Mouse (Mus musculus): ENCODE results near the gene Ctsf.
"Not testable (repeated sequence)": the region's sequence is repeated elsewhere in the genome, so short reads cannot be mapped to it uniquely, and the experiment has no call there.

Gene Ctsf

GRCm38 (mm10) chr19:4850281-4850680, 4.6 kb upstream of the Ctsf start:
- DNase-seq, result no peak

GRCm38 (mm10) chr19:4855470-4855820, 515 bp downstream of the Ctsf start:
- DNase-seq, result no peak

DNA sequence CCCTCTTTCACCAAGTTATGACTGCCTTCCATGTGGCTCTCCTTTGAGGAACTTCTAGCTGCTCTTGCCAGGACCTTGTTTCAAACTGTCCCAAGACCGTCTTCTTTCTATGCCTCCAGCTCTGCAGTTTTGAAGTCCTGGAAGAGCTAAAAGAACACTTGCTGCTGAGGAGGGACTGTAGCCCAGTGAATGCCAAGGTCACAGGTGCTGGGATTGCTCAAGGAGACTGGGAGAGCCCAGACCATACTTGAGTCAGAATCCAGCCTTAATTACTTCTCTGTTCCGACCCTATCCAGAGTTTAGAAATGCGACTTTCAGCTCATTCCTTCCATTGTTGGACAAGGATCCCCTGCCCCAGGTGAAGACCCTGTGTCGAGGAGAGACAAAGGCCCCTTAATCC, 1.0 kb downstream of the Ctsf start:
- DNase-seq, result no peak

- DNase-seq, result no peak
Measured at GRCm38 (mm10) chr19:4859081-4859480, 4.2 kb downstream of the Ctsf start.

- no peak for DNase-seq
Measured at GRCm38 (mm10) chr19:4863048-4863447, 8.1 kb downstream of the Ctsf start.

DNA sequence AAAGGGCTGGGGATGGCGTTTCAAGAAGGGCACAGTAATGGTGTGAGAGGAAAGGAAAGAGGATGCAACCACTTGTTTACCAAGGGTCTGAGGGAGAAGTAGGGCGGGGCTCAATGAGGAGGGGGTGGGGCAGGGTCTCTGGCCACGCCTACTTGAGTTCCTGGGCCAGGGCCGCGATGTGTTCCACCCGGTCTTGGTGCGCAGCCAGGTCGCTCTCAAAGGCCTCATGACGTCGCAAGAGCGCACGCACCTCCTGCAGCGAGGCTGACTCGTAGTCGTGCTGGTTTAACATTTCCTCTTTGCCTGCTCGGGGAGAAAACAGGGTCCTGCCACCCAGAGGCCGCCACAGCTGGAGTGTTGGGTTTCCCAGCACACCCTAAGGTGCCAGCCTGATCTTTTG, 10.2 kb downstream of the Ctsf start:
- DNase-seq, result peak; percentile 58

DNA sequence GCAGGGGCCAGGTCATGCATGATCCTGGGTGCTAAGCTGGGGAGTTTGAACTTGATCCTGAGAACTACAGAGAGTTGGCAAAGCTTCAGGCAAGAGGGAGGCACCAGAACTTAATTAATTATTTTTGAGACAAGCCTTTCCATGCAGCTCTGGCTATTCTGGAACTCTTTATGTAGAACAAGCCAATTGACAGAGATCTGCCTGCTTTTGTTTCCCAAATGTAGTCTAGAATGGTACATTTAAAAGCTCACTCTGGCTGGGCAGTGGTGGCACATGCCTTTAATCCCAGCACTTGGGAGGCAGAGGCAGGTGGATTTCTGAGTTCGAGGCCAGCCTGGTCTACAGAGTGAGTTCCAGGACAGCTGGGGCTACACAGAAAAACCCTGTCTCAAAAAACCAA, 19.7 kb downstream of the Ctsf start:
- not testable (repeated sequence) for DNase-seq

GRCm38 (mm10) chr19:4876241-4876640, 21.3 kb downstream of the Ctsf start:
- DNase-seq, result no peak

DNA sequence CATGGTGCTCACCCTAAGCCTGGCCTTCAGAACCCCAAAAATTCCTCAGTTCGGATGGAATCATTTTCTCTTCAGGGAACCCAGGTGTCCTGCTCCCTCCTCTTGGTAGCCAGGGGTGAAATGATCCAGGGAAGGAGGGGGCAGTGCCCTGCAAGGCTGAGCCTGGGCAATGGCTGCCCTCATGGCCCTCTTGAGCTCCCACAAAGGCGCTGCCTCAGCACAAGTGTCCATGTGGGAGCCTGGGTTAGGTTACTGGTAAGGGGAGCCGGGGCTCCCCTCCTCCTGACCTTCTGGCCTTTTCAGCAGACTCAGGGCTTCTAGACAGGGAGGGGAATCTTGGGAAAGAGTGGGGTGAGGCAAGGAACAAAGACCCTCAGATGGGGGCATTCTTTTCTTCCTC, 21.8 kb downstream of the Ctsf start:
- no peak for DNase-seq

- peak; percentile 28 for DNase-seq
Measured at GRCm38 (mm10) chr19:4877785-4878184, 22.9 kb downstream of the Ctsf start, which contains the start of gene Actn3. Actn3 (minus strand) TSS chr19:4877909.

DNA sequence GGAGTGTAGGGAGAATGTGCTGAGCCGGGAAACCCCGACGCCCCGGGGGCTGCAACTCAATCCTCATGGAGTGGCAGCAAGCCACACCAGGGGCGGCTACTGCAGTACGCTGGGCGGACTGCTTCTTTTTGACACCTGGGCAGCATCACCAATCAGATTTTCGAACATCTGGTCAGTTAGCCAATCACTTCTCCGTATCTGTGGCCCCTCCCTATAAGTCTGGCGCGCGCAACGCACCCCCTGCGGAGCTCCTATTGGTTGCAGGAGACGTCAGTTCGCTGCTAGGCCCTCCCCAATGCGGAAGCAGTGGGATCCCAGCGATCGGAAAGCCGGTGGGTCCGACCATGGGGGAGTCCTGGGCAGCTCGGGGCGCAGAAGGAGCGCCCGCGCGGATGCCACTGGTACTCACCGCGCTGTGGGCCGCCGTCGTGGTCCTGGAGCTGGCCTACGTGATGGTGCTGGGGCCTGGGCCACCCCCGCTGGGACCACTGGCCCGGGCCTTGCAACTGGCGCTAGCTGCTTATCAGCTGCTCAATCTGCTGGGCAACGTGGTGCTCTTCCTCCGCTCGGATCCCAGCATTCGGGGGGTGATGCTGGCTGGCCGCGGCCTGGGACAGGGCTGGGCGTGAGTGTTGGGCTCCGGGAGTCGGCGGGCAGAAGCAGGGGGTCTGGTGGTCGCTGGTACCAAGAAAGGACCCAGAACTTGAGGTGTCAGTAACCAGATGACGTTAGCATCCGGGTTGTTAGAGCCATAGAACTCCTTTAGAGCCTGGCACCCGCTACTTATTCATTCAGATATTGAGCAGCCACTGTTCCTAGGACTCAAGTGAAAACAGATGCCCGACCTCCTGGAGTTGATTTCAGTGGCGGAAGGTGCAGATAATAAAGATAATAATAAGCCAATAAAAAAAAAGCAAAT, 23.7 kb downstream of the Ctsf start, which contains the start of gene Zdhhc24:
Gene Zdhhc24 (plus strand): TSS at position 264 of the 919 bp plus-strand sequence.
- DNase-seq, result peak; percentile 95

- no peak for DNase-seq
Measured at GRCm38 (mm10) chr19:4879324-4879703, 24.4 kb downstream of the Ctsf start.

DNA sequence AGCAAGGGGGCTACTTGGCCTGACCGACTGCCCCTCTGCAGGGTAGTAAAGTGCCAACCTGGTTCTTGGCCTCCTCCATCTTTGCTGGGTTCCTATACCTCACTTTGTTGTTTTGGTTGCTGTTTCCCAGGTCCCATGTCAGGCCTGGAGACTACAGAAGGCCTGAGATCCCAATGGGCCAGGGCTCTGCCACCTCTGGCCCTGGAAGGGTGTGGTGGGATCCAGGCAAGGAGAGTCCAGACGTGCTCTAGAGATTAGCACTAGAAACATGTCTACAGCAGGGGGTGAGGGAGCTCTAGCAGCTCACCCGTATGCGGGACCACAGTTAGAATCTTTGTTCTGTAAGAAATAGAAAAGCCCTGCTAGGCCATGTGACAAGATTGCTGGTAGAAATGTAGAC, 29.0 kb downstream of the Ctsf start:
- no peak for DNase-seq

DNA sequence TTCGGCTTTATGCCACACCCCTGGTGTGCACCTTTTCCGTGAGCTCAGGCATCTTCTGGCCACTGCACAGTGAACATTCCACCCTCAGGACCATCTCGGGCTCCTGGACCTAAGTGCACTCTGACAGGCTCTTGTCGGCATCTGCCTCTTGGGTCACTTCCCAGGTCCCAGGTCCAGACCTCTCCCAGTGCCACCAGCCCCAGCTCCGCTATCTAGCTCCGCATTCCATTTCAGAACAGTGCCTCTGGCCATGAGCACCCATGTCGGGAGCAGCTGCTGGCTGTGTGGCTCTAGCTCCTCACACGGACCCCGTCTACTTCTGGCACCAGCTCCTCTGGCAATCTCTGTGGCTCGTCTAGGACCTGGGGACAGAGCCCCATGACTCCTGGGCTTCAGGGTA, 34.9 kb downstream of the Ctsf start:
- no peak for DNase-seq

DNA sequence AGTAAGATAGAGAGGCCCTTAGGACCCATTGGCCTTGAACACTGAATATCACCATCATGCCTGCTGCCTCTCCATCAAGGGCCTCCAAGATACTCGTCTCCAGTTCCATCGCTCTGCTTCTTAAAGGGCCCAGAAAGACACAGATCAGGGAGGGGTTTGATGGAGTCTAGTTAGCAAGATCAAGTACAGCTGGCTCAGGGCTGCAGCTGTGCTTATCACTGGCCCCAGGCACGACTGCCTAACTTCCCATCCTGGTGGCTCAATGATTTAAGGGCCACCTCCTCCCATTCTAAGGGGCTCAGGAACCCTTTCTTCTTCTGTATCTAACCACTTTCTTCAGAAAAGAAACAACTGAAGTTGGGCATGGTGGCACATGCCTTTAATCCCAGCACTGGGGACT, 36.9 kb downstream of the Ctsf start:
- no peak for DNase-seq

- no peak for DNase-seq
Measured at GRCm38 (mm10) chr19:4896780-4897520, 42.0 kb downstream of the Ctsf start.

- no peak for DNase-seq
Measured at GRCm38 (mm10) chr19:4898972-4899371, 44.0 kb downstream of the Ctsf start.

DNA sequence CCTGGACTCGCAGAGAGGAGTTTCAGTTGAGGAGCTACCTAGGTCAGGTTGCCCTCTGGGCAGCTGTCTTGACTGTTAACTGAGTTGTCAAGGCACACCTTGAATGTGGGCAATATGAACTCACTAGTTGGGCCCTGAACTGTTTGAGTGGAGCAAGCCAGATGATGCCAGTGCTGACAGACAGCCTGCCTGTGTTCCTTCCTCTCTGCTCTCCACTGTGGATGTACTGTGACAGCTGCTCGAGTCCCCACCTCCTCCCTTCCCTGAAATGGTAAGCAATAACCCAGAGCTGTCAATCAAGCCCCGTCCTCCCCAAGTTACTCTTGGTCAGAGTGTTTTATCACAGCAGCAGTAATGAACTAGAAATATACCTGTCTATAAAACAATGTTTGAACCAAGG, 45.0 kb downstream of the Ctsf start:
- no peak for DNase-seq

GRCm38 (mm10) chr19:4905979-4906794, 51.3 kb downstream of the Ctsf start, which contains the start of gene Bbs1:
Bbs1 (minus strand) TSS chr19:4906628.
- peak; percentile 88 for DNase-seq

- DNase-seq, result peak; percentile 66
Measured at GRCm38 (mm10) chr19:4908107-4908506, 53.2 kb downstream of the Ctsf start.

GRCm38 (mm10) chr19:4909376-4909775, 54.4 kb downstream of the Ctsf start:
- no peak for DNase-seq
